Mouse (Mus musculus): Measurements from ENCODE around the gene Fhl2.

DNA sequence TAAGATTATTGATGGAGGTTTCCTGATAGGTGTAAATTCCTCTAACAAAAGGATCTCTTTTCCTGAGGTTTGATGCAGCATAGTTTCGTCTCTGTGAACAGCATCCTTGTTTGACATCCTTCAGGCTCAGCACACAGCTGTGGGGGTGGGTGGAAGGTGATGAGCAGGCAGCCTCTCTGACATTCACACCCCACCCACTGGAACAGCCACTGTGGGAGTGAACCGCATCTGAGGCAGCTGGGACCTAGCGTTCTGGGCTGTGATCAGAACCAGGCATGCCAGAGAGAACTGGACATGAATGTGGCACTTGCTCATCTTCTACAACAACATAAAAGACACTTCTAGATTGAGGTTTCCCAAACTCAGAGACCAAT is 3.1 kb upstream of the Fhl2 start:
- no peak for TF ChIP-seq MAX (IDR thresholded peaks at IDR 0.05)
- TF ChIP-seq CTCF (IDR thresholded peaks at IDR 0.05; ENCODE audit: control insufficient read depth, insufficient read depth, insufficient read length): no peak
- TF ChIP-seq USF1 (IDR thresholded peaks at IDR 0.05; ENCODE audit: low read depth): no peak

All from C2C12 (cell line).